Mouse (Mus musculus): ENCODE measurements around the gene Eif4e2. TPM values are rescaled to one million over a fixed set of nuclear protein-coding genes. Genes with fewer than 3 reads are reported as not detected.
A peak's percentile ranks its signal among the peaks of the same experiment; 100 is the strongest.

Gene Eif4e2
- total RNA-seq, 2 experiments from 2014 or later = 53.0 to 57.0 TPM

DNA sequence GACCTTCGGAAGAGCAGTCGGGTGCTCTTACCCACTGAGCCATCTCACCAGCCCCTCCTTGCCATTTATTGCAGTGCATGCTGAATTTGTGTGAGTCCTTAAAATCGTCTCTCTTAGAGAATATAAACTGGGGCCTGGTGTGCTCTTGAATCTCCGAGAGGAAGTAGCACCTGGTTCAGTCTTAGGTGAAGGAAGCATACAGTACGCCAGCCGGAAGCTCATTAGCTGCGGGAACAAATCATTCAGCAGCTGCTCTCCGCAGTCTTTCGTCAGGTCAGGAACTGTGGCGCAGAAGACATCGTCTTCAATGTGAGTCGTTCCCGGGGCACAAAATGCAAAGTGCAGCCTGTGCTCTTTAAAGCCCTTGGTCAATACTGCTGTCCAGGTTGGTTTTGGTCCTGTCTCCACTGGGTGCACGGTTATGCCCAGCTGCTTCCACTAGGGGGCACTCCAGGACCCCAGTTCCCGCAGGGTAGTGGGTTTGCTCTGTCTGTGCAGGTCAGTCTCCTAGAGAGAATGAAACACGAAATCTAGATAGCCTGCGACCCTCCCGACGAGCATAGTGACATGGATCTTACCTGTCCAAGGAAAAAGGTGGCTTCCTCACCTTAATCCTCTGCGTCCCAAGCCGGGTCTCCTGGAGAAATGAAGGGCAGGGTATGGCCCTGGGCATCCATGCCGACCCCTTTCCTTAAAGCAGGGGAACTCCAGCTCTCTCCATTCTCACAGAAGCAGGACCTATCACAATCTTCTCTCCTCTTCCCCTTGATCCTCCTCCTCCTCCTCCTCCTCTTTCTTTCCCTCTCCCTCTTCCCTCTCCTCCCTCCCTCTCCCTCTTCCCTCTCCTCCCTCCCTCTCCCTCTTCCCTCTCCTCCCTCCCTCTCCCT, 32.5 kb downstream of the Eif4e2 start:
- intact Hi-C loops (cut with DNase I) = loop anchor here (2.0 to 10.0 kb wide), 2 partner anchors 47 to 109 kb away; no protein-coding TSS in a partner anchor

DNA sequence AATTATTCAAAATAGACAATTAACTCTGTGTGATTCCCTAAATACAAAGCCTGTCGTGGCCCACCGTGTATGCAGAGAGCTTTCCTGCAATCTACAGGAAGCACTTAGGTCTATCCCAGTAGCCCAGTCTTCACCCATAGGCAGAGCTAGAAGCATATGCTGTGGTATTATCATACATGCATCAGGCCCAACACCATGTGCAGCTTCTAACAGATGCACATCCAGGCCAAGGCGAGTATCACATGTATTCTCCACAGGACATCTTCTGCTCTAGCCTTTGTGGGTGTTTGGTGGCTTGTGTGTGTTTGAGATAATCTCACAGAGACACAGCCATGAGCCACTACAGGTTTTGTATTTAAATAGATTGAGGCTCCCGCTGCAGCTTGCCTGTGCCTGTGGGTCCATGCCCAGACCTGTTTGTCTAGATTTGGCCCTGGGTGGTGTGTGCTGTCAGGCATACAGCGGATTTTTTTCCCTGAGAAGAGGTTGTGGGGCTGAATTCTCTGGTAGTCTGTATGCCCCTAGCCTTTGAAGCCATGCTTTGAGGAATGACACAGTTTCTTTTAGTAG, 38.4 kb downstream of the Eif4e2 start:
- no peak for TF ChIP-seq CTCF (IDR thresholded peaks at IDR 0.05)
- Histone ChIP-seq H3K4me3 (no peak overlapping the region), H3K27ac (no peak overlapping the region)
- intact Hi-C loops (cut with DNase I) = no loop called here
- DNase-seq = no peak

More for the DNA sequence above, 32.5 kb downstream of the Eif4e2 start:
- H3K27ac ChIP-seq = no peak overlapping the region
- TF ChIP-seq CTCF (IDR thresholded peaks at IDR 0.05) = no peak; the same call in 1 of the 2 replicates
- DNase-seq = peak; percentile 83
- H3K4me3 ChIP-seq = no peak overlapping the region

DNA sequence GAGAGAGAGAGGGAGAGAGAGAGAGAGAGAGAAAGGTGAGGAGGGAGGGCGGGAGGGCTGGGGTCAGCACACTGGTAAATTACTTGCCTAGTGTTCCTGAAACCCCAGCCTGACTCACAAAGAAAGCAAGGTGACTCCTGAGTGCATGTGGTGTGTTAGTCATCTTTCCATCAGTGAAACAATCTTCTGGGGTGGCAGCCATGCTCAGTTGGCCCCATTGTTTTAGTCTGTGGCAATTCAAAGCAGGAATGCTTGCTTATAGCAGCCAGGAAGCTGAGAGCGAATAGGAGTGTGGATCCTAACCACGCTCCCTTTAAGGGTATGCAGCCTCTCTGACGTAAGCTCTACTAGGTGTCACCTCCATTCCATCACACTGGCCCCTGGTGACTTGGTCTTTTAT, 41.5 kb downstream of the Eif4e2 start:
- intact Hi-C loops (cut with DNase I) = no loop called here
- H3K4me3 ChIP-seq = no peak overlapping the region
- no peak overlapping the region for H3K27ac ChIP-seq
- no peak for DNase-seq
- no peak for TF ChIP-seq CTCF (IDR thresholded peaks at IDR 0.05)

GRCm38 (mm10) chr1:87257691-87258090, 44.0 kb downstream of the Eif4e2 start:
- intact Hi-C loops (cut with DNase I) = loop anchor here (2.0 kb wide), 1 partner anchor 41 kb away; no protein-coding TSS in a partner anchor
- DNase-seq = no peak
- Histone ChIP-seq H3K4me3 (no peak overlapping the region), H3K27ac (no peak overlapping the region)
- TF ChIP-seq CTCF (IDR thresholded peaks at IDR 0.05) = no peak

GRCm38 (mm10) chr1:87258484-87258883, 44.8 kb downstream of the Eif4e2 start:
- intact Hi-C loops (cut with DNase I) = no loop called here
- H3K27ac ChIP-seq = no peak overlapping the region
- peak; percentile 58 for DNase-seq
- H3K4me3 ChIP-seq = peak overlapping the region; percentile 11; the same call in 1 of the 2 replicates
- peak; percentile 46 for TF ChIP-seq CTCF (IDR thresholded peaks at IDR 0.05)

- DNase-seq = no peak
- Histone ChIP-seq H3K4me3 (no peak overlapping the region), H3K27ac (no peak overlapping the region)
- TF ChIP-seq CTCF (IDR thresholded peaks at IDR 0.05) = no peak
- intact Hi-C loops (cut with DNase I) = no loop called here
Observed at GRCm38 (mm10) chr1:87259316-87259715, 45.6 kb downstream of the Eif4e2 start.

DNA sequence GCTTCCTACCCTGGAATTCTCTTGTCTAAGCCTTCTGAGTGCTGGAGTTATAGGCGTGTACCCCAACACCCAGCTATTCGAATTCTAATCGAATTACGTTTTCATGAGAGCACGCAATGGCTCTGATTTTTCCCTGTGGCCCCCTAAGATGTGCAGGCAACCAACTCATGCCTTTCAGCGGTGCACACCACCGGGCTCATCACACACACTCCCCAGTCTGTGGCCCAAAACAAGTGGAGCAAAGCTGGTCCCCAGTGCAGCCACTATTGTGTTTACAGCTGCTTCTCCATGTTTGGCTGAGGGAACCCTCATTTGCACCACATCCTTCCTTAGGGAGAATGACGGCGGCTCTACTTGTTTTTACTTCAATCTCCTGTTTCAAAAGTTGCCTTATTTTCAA, 49.5 kb downstream of the Eif4e2 start:
- no peak for TF ChIP-seq CTCF (IDR thresholded peaks at IDR 0.05)
- intact Hi-C loops (cut with DNase I) = no loop called here
- DNase-seq = peak; percentile 22
- H3K27ac ChIP-seq = no peak overlapping the region
- H3K4me3 ChIP-seq = no peak overlapping the region; the same call in 1 of the 2 replicates

DNA sequence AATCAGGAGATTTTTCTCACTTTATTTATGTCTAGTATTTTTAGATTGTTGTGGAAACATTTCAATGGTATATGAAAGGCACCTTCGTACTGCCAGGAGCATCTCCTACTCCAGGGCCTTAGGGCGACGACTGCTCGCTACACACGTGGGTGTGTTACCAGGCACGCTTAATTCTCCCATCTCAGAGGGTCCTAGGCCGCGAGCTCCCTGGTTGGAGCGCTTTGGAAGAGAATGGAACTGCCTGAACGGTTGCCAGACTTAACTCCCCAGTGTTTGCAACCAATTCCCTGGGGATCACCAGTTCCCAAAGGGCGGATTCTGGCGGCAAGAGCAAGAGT, 50.1 kb downstream of the Eif4e2 start:
- Histone ChIP-seq H3K4me3 (peak overlapping the region; percentile 83), H3K27ac (peak overlapping the region; percentile 72)
- no peak for DNase-seq
- no peak for TF ChIP-seq CTCF (IDR thresholded peaks at IDR 0.05)
- intact Hi-C loops (cut with DNase I) = no loop called here

GRCm38 (mm10) chr1:87264134-87265006, 50.7 kb downstream of the Eif4e2 start, which contains the start of gene Efhd1:
Efhd1 (plus strand) TSS chr1:87264363.
- intact Hi-C loops (cut with DNase I) = no loop called here
- Histone ChIP-seq H3K27ac (peak within 1 kb of the TSS; percentile 72), H3K4me3 (peak within 1 kb of the TSS; percentile 83)
- no peak for TF ChIP-seq CTCF (IDR thresholded peaks at IDR 0.05)
- peak; percentile 74 for DNase-seq

- Histone ChIP-seq H3K4me3 (peak overlapping the region; percentile 83), H3K27ac (peak overlapping the region; percentile 72)
- no peak for TF ChIP-seq CTCF (IDR thresholded peaks at IDR 0.05)
- intact Hi-C loops (cut with DNase I) = no loop called here
- peak; percentile 29 for DNase-seq
Observed at GRCm38 (mm10) chr1:87265200-87265599, 51.5 kb downstream of the Eif4e2 start.

DNA sequence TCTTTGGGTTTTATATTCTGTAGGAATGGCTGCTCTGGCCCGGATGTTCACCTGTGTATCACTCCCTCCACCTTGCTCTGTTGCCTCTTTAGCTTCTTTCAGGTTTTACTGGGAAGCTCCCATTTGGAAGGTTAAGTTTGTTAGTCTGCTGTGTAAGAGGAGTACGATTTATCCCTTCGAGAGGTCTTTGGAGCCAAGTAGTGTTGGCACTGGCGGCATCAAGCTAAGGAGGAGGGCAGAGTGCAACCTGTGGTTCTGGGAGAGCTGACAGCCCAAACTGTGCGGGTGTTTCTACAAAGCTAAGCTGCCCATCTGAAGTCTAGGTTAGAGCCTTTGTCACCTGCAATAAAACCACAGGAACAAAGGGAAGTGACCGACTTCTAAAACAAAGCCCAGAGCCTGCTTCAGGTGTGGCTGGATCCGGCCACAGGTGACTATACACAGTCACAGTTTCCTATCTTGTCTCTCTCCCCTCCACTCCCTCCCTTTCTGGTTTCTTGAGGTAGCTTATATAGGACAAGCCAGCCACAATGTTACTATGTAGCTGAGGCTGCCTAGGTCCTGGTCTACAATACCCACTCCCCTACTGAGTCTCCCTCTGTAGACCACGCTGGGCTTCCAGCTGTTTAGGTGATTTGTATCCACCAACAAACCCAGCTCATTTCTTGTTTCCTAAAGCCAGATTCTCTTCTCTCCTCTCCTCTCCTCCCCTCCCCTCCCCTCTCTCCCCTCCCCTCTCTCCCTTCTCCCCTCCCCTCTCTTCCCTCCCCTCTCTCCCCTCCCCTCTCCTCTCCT, 52.8 kb downstream of the Eif4e2 start:
- TF ChIP-seq CTCF (IDR thresholded peaks at IDR 0.05) = no peak
- intact Hi-C loops (cut with DNase I) = no loop called here
- no peak overlapping the region for H3K27ac ChIP-seq
- H3K4me3 ChIP-seq = peak overlapping the region; percentile 83
- no peak for DNase-seq

GRCm38 (mm10) chr1:87270204-87270603, 56.5 kb downstream of the Eif4e2 start:
- no peak for TF ChIP-seq CTCF (IDR thresholded peaks at IDR 0.05)
- H3K4me3 ChIP-seq = peak overlapping the region; percentile 55
- peak overlapping the region; percentile 86 for H3K27ac ChIP-seq
- peak; percentile 27 for DNase-seq
- intact Hi-C loops (cut with DNase I) = loop anchor here (5.0 kb wide), 1 partner anchor 57 kb away; the partner anchor contains the start of gene Gigyf2

Data from gastrocnemius, adult 2 months (tissue).